Mouse (Mus musculus): ENCODE results near the gene Gstp1.
"Not testable (repeated sequence)": the region's sequence is repeated elsewhere in the genome, so short reads cannot be mapped to it uniquely, and the experiment has no call there.

Gene Gstp1

DNA sequence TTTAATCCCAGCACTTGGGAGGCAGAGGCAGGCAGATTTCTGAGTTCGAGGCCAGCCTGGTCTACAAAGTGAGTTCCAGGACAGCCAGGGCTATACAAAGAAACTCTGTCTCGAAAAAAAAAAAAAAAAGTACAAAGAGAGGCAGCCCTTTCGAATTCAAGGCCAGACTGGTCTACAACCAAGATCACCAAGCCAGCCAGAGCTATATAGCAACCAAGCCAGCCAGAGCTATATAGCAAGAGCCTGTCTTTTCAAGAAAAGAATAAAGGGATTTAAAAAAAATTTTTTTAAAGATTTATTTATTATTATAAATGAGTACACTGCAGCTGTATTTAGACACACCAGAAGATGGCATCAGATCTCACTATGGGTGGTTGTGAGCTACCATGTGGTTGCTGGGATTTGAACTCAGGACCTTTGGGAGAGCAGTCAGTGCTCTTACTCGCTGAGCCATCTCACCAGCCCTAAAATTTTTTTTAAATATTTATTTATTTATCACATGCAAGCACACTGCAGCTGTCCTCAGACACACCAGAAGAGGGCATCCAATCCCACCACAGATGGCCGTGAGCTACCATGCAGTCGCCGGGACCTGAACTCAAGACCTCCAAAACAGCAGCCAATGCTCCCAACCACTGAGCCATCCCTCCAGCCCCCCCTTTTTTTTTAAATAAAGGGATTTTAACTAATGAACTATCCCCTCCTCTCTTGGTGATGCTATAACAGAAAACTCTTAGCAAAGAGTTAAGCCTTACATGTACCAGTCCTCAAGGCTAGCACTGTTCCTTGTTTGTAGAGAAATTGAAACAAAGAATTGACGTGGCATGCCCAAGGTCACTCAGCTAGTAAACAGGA is 22.5 kb upstream of the Gstp1 start:
- DNase-seq, result not testable (repeated sequence)

DNA sequence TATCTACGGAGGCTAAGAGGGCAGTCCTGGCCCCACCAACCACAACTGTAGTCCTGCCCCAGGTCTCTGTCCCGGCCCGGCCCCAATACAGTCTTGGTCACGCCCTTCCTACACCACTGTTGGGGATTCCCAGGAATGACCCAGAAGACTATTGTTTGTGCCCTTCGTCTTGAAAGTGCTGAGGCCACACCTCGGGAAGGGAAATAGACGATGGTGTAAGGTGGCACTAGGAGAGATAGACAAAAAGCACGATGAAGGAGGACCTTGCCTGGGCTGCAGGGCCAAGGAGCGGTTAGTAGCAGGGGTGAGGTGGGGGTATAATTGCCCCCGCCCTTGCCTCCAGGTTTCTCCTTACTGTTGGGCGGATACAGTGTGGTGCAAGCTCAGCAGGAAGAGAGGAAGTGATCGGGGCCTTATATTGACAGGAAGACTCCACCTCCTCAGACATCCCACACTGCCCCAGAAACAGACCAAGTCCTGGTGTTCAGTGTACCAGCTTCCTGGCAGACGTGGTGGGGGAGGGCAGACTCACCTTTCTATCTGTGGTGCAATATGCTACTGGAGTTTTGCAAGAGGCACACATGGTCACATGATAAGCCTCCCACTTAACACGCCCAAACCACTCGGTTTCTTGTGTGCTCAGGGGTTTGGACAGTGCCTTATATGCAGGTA is 21.4 kb upstream of the Gstp1 start, which contains the start of gene Gstp3:
Gene Gstp3, minus strand, starts transcription at position 501 of the 672 bp plus-strand sequence.
- DNase-seq, result no peak

DNA sequence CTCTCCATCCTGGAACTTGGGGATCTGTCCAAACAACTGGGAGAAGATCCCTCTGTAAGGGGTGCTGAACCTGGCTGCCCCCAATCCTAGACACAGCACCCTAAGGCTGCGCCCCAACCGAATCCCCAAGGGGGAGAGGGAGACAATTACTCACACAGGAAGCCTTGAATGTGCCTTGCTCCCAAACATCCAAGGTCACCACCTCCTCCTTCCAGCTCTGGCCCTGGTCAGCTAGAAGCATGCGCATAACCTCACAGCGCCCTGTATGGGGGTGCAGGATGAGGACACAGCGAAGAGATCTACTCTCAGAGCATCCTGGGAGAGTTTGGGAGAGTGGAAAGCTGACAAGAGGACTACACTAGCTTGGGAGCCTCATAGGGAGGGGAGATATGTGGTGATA is 20.8 kb upstream of the Gstp1 start:
- DNase-seq, result no peak

DNA sequence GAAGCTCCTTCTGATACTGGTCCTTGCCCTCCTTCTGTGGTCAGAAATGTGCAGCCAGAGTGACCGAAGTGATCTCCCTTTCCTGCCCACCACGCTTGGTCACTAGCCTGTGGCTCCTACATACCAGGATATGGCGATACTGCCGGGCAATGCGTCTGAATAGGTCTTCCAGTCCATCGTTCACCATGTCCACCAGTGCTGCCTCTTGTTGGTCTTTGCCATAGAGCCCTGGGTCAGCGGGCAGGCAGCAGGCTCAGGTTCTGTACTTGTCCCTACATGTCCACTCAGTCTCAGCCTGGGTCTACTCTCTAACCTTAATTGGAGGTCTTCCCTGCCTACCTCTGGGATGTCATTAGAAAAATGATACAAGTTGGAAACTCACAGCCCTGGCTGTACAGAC is 20.2 kb upstream of the Gstp1 start:
- no peak for DNase-seq

DNA sequence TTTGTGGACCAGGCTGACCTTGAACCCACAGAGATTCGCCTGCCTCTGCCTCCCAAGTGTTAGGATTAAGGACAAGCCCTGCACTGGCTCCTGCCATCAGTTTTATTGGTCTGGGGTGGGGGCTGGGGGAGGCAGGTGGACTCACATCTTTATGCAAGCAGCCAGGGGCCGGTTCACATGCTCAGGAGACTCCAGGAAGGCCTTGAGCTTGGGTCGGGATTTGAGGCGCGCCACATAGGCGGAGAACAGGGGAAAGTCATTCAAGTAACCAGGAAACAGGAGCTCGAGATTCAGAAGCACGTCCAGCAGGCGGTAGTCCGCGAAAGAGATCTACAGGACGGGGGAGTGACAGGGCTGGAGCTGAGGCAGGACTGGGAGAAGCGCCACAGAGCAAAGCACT is 19.6 kb upstream of the Gstp1 start:
- no peak for DNase-seq

DNA sequence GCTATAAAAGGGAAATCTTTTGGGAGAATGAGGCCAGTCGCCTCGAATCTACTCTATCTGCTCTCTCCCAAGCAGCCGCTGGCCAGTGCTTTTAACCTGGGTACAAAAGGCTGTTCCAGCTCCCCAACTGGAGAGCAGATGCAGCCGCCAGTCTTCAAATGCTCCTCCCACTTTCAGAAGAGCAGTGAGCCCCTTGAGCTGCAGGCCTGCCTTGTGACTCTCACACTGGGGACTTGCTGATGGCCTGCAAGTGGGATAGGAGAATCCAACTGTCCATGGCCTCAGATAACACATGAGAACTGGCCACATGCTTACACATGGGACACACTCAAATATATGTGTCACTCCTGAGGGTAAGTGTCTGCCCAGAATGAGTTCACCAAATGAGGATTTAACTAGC is 18.9 kb upstream of the Gstp1 start:
- DNase-seq, result peak; percentile 19

DNA sequence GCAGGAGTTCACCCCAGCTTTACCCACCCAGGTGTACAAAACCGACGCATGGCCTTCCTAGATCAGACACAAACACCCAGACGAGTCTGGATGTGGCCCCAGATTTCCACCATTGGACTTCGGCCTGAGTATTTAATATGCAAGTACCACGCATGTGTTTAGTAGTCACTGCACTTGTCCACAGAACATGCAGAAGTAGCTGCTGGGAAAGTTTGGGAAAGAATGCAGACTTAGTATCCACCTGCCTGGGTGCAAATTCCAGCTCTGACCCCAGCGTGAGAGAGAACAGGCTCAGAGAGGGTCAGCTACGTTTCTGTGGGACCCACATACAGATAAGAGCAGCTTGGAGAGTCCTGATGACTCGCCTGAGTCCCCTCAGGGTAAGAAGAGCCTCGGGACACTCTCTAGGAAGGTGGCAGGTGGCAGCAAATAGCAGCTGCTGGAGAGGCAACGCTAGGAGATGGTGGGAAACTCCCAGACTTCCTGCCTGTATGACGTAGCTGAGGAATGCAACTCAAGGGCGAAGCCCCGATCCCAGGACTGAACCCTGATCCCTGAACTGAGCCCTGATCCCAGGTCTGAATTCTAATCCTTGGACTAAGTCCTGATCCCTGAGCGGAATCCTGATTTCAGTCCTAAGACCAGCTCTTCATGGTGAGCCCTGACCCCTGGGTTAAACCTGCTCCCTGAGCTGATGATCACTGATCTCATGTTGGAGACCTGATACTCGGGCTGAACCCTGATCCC is 18.3 kb upstream of the Gstp1 start:
- DNase-seq, result peak; percentile 45

DNA sequence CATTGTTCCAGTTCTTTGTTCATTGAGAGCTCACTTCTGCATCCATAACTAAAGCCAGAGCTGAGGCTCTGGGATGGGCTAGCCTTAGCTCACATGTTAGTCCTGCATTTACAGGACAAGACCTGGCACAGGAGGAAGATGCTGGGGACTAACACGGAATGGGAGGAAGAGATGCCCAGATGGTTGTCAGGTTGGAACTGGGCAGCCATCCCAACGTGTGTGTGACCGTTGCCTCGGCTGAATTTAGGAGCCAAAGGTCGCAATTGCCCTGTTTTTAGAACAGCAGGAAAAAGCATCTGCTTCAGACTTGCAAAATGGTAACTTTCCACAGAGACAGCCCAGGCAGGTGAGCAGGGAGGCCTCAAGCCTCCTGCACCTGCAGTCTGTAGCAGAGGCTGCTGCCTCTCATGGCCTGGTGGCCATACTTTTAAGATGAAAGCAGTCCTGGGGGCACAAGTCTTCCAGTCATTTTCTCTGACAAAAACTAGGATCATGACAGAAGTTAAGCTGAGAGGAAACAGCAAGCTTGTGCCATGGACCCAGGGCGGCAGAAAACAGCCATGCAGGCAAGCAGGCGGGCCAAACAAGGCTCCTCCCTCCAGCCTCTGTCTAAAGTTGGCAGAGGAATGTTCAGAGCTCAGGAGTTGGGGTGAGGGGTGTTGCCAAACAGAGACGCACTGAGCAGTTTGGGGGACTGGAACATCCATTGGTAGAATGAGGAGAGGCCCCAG is 17.6 kb upstream of the Gstp1 start:
- no peak for DNase-seq

DNA sequence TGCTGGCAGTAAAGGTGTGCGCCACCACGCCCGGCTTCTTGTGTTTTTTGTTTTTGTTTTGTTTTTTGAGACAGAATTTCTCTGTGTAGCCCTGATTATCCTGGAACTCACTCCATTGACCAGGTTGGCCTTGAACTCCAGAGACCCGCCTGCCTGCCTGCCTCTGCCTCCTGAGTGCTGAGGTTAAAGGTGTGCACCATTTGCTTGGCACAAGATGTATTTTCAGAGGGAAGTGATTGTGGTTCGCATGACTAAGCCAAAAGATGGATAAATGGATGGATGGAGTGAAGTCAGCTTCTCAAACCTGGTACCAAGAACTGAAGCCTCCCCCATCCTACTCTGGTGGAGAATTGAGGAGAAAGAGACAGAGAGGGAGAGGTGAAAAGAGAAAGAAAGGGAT is 16.8 kb upstream of the Gstp1 start:
- DNase-seq, result no peak

DNA sequence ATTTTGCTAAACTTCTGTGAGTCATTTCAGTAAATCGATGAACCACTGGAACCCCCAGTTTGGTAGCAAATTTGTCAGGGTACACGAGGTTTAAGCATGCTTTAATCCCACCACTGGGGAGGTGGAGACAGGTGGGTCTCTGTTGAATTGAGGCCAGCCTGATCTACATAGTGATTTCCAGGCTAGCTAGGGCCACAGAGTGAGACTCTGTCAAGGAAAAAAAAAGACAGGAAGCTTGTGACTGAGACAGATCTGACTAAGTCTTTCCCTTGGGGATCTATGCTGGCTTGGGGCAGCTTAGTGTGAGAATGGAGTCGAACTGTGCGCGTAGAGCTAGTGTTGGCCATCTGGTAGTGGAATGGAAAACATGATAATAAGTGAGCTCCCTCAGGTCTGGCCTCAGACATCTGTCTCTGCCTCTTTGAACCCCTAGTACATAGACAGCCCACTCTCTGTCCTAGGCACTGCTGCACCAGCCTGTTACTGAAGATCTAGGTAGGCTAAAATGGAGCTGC is 14.8 kb upstream of the Gstp1 start:
- no peak for DNase-seq

DNA sequence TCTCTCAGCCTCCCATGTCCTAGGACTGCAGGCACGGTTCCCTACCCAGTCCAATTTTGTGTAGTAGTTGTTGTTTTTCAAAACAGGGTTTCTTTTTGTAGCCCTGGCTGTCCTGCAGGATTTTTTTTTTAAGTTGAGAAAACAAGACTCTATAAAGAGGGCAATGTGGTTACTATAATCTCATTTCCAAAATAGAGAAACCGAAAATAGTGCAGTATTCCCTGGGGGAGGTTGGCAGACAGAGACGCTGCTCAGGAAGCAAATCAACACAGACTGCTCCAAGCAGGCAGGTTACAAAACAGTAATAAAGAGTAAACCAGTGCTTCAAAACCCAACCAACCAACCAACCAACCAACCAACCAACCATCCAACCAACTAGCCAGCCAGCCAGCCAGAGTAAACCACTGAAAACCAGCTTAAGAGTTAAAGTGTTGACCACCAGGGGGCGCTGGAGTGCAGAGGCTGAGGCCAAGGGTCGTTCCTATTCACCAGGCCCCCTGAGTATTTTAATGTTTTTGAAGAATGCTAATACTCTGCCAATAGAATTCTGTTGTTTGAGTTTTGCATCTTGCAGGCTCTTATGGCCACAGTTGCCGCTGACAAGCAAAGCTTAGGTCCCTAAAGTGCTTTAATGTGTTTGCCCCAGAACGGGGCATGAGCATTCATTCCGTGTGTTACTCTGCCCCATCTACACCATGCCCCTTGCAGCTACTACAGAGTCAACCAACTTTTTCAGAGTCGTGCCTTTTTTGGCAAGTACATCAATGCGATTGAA is 14.1 kb upstream of the Gstp1 start:
- peak; percentile 75 for DNase-seq

DNA sequence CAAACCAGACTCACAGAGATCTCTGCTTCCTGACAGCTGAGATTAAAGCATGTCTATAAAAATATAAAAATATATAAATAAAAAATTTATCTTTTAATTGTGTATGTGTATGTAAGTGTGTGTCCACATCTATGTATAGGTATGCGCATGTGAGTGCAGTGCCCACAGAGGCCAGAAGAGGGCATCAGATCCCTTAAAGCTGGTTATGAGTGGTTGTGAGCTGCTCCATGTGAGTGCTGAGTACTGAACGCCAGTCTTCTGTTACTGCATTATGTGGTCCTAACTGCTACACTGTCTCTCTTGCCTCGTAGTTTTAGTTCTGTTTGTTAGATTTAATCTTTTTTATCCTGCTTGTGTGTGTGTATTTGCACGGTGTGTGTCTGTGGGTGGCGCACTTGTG is 13.2 kb upstream of the Gstp1 start:
- no peak for DNase-seq

DNA sequence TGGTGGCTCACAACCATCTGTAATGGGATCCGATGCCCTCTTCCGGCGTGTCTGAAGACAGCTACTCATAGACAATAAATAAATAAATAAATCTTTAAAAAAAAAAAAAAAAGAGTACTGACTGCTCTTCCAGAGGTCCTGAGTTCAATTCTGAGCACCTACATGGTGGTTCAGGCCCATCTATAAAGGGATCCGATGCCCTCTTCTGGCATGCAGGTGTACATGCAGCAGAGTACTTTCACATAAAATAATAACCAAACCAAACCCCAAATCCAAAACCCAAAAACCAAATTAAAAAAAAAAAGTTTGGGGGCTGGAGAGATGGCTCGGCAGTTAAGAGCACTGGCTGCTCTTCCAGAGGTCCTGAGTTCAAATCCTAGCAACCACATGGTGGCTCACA is 11.3 kb upstream of the Gstp1 start:
- DNase-seq, result not testable (repeated sequence)

DNA sequence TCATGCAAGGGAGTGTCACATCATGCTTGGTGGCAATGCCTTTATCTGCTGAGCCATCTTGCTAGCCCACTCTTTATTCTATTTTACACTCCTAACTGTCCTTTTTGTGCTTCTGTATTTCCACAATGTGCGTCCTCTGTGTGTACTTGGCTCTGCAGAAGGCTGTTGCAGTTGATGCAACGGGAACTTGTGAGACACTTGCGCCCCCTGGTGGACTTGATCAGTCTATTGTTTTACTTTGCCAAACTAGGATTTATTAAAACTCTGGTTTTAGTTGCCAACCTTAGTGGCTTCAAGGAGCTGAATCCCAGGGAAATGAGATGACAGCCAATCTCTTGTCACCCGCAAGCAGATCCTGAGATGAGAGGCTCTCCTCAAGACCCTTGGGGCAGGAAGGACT is 10.1 kb upstream of the Gstp1 start:
- peak; percentile 85 for DNase-seq

DNA sequence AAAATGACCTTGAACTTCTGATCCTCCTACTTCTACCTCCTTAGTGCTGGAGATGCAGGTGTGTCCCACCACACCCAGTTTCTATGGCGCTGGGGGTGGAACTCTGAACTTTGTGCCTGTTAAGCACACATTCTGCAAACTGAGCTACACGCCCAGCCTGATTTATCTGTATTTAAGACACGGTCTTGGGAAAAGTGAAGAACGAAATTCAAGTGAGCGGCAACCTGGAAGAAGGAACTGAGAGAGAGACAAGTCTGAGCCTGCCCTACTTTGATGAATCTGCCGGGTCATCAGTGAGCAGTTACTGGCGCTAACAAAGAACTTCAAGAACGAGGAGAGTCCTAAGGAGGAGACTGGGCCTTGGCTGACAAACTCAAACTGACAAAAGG is 9.1 kb upstream of the Gstp1 start:
- no peak for DNase-seq

DNA sequence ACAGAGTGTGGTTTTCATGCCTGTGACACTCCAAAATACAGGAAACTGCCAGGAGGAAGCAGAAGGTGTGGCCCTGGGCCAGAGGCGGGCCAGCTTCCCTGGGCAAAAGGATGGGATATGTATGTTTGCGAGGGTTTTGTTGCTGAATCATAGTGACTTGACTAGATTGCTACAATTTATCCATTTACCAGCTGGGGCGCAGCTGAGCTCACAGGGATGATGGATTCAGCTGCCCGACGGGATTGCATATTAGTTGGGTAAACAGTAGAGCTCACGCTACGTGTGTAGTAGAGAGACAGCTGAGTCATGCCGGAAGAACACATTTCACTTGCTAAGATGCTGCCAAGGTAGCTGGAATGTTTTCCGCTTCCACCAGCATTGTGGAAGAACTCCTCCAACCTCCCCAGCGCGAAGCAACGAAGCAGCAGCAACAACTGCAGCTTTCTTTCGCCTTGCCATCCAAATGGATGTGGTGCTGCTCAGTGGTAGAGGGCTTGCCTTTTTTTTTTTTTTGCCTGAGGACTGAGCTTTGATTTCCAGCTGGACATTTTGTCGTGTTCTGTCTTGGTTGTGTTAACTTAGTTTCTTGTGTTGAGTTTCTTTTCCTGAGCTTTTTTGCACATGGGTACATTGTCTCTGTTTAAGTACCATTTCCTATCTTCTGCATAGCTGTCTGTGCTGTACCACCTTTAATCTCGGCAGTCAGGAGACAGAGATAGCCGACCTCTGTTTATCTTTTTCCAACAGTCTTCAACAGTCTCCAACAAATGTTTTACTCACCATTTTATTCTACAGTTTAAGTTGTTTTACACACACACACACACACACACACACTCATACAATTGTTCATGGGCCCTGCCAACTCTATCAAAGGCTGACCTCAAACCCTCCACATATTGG is 8.4 kb upstream of the Gstp1 start, which contains the start of gene Gstp2:
Gene Gstp2, minus strand, starts transcription at position 58 of the 900 bp plus-strand sequence.
- DNase-seq, result peak; percentile 74

DNA sequence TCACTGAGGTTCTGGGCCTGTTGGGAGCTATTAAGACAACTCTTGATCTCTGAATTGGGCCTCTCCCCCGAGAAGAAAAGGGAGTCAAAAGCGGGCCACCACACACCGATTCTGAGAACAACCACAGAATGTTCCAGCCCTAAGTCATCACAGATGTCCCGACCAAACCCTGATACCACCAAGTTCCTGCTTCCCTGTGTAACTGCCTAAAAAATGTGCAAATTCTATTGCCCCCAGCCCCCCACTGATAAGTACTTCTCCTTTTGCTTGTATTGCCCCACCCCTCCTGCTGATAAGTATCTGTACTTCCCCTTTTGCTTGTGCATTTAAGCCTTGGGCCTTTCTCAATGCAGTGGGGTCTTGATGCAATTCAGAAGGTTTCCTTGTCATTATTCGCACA is 6.3 kb upstream of the Gstp1 start:
- not testable (repeated sequence) for DNase-seq

DNA sequence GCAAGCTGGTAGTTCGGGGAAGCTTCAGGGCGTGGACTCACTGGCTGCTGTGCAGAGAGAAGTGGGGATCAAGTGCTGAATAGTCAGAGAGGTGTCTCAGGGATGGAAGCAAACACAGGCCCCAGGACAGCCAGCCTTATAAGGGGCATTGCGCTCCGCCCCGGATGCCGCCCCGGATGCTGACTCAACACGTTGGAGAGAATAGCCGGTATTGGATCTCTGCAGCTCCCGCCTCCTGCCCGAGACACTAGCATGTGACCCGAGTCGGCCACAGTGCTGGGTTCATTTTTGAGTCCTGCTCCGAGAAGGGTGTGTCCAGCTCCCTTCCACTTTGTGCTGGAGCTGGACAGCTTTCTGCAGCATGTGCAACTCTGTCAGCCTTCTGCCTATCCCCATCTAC is 4.3 kb upstream of the Gstp1 start:
- DNase-seq, result no peak

DNA sequence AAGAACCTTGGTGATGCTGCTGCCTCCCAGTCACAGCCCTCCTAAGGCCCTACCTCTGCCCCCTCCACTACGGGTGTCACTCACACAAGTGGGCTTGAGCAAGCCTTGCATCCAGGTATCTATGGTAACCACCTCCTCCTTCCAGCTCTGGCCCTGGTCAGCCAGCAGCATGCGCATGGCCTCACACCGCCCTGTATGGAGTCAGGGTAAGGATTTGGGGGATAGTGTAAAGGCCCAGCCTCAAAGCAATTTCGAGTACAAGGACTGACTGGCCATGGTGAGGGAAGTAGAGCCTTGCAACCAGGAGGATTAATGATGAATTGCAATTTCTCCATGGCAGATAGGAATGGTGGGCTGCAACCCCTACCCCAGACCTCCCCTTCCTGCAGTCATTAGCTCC is 3.7 kb upstream of the Gstp1 start:
- DNase-seq, result not testable (repeated sequence)

DNA sequence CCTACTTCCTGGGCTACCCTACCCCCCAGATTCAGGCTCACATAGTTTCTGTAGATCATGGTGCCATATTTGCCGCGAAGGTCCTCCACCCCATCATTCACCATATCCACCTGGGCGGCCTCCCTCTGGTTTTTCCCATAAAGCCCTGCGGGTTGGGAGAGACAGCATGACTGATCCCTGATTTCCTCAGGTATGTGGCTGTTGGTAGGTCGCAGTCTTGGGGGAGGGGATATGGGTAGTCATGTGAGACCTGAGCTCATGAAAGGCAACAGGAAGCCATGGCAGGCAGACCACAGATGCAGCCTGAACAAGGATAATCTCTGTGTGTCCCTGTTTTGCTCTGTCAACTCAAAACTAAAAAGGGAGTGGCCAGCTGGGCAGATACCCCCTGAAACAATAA is 3.2 kb upstream of the Gstp1 start:
- not testable (repeated sequence) for DNase-seq
